8 mouse cellular contexts compared by ENCODE assay signal in genomic region chr14:58282708-58283290, GRCm38 (mm10).
A peak's percentile ranks its signal among the peaks of the same experiment; 100 is the strongest.
DNase-seq lines count a peak whose midpoint lies in the region; ATAC-seq and TF ChIP-seq lines count a peak whose summit lies in the region.

No protein-coding gene starts in this region.

- no peaks in the 10 kb centered on the region for H3K27me3 ChIP-seq in forebrain, embryonic 14.5 days (replicated peaks; ENCODE audit: control insufficient read depth, insufficient read depth, low read length)
- H3K27me3 ChIP-seq in forebrain, embryonic 11.5 days (ENCODE audit: control insufficient read depth, insufficient read depth, low read length), result no peaks in the 10 kb centered on the region
- H3K27me3 ChIP-seq in lung, embryonic 14.5 days (ENCODE audit: insufficient read depth, low read length), result no peaks in the 10 kb centered on the region

- no peaks in the 10 kb centered on the region for H3K4me1 ChIP-seq in forebrain, embryonic 14.5 days (ENCODE audit: control insufficient read depth, insufficient read depth, low read length)
- no peaks in the 10 kb centered on the region for H3K4me1 ChIP-seq in forebrain, embryonic 11.5 days (replicated peaks; ENCODE audit: control insufficient read depth, insufficient read depth, low read length)
- no peaks in the 10 kb centered on the region for H3K4me1 ChIP-seq in lung, embryonic 14.5 days (ENCODE audit: insufficient read depth)
- no peaks in the 10 kb centered on the region for H3K4me1 ChIP-seq in lung, adult 2 months (ENCODE audit: control insufficient read depth, insufficient read depth, low read length)

- H3K36me3 ChIP-seq in forebrain, embryonic 14.5 days (ENCODE audit: control insufficient read depth, insufficient read depth, low read length), result no peaks in the 10 kb centered on the region
- H3K36me3 ChIP-seq in forebrain, embryonic 11.5 days (ENCODE audit: control insufficient read depth, insufficient read depth, low read length), result no peaks in the 10 kb centered on the region
- no peaks in the 10 kb centered on the region for H3K36me3 ChIP-seq in lung, embryonic 14.5 days (ENCODE audit: insufficient read depth)

- no peak for TF ChIP-seq POLR2A in lung, adult 2 months (IDR thresholded peaks at IDR 0.05; ENCODE audit: borderline replicate concordance, extremely low read depth, low read depth, low read length)

- 66% methylated on average over 15 of the region's 15 CpGs for WGBS in forebrain, embryonic 14.5 days
- WGBS in forebrain, embryonic 11.5 days, result 87% methylated on average over 15 of the region's 15 CpGs
- WGBS in lung, embryonic 14.5 days, result 39% methylated on average over 15 of the region's 15 CpGs
- WGBS in lung, adult 2 months, result 31% methylated on average over 15 of the region's 15 CpGs

- H3K9ac ChIP-seq in forebrain, embryonic 14.5 days (ENCODE audit: low read length), result no peak overlapping the region
- no peak overlapping the region for H3K9ac ChIP-seq in forebrain, embryonic 11.5 days (ENCODE audit: low read length)
- no peak overlapping the region for H3K9ac ChIP-seq in lung, embryonic 14.5 days

- TF ChIP-seq CTCF in lung, embryonic 14.5 days (IDR thresholded peaks at IDR 0.05; ENCODE audit: low read depth), result no peak
- TF ChIP-seq CTCF in lung, adult 2 months (IDR thresholded peaks at IDR 0.05; ENCODE audit: insufficient read depth, low read length), result no peak

- DNase-seq in forebrain, embryonic 14.5 days (ENCODE audit: low spot score), result peak; percentile 10
- DNase-seq in forebrain, embryonic 11.5 days (ENCODE audit: low spot score), result no peak
- DNase-seq in lung, embryonic 14.5 days, result peak; percentile 75
- DNase-seq in lung, adult 2 months, result no peak
- DNase-seq in cerebellum, postnatal 25 days, result peak; percentile 26 to 53
- DNase-seq in lung, postnatal 36 days, result peak; percentile 14
- DNase-seq in spleen, adult 18-20 months, result no peak
- no peak for DNase-seq in thymus, postnatal 4 days

- no peaks in the 10 kb centered on the region for H3K9me3 ChIP-seq in forebrain, embryonic 14.5 days (replicated peaks; ENCODE audit: control insufficient read depth, low read length)
- H3K9me3 ChIP-seq in forebrain, embryonic 11.5 days (ENCODE audit: control insufficient read depth, low read length), result no peaks in the 10 kb centered on the region
- no peaks in the 10 kb centered on the region; the same call in 1 of the 2 replicates for H3K9me3 ChIP-seq in lung, embryonic 14.5 days (ENCODE audit: low read depth, low read length)

- H3K4me3 ChIP-seq in forebrain, embryonic 14.5 days (ENCODE audit: low read depth, low read length), result no peak overlapping the region
- H3K4me3 ChIP-seq in forebrain, embryonic 11.5 days (ENCODE audit: low read depth, low read length), result no peak overlapping the region
- 0 out of 2 replicates have a peak overlapping the region, but pooled peaks have one; percentile 10 for H3K4me3 ChIP-seq in lung, embryonic 14.5 days (ENCODE audit: low read depth, low read length)
- no peak overlapping the region for H3K4me3 ChIP-seq in lung, adult 2 months (replicated peaks; ENCODE audit: extremely low read depth, low read depth, low read length)

- no peak overlapping the region for H3K27ac ChIP-seq in forebrain, embryonic 14.5 days (ENCODE audit: low read depth, low read length)
- H3K27ac ChIP-seq in forebrain, embryonic 11.5 days (ENCODE audit: low read depth, low read length), result no peak overlapping the region
- no peak overlapping the region for H3K27ac ChIP-seq in lung, embryonic 14.5 days (ENCODE audit: low read depth)

- no peak overlapping the region; the same call in 1 of the 2 replicates for H3K4me2 ChIP-seq in forebrain, embryonic 14.5 days (ENCODE audit: low read length)
- H3K4me2 ChIP-seq in forebrain, embryonic 11.5 days (ENCODE audit: low read depth, low read length, severe bottlenecking), result no peak overlapping the region
- peak overlapping the region; percentile 41 for H3K4me2 ChIP-seq in lung, embryonic 14.5 days

- ATAC-seq in forebrain, embryonic 14.5 days, result no peak
- ATAC-seq in forebrain, embryonic 11.5 days (replicated peaks; ENCODE audit: low FRiP score), result no peak
- ATAC-seq in lung, embryonic 14.5 days (ENCODE audit: insufficient read depth), result peak; percentile 58

Comparison
In these comparisons a context has a peak if more than half of its experiments do, and no peak if none do; other contexts are left out.
1. DNase-seq: peak in forebrain, embryonic 14.5 days (single experiment), lung, embryonic 14.5 days (single experiment), cerebellum, postnatal 25 days (2 of 2) and lung, postnatal 36 days (single experiment); none in forebrain, embryonic 11.5 days (single experiment), lung, adult 2 months (single experiment), spleen, adult 18-20 months (0 of 2) and thymus, postnatal 4 days (single experiment).